Mouse (Mus musculus) urinary bladder, postnatal 14 days (tissue): ENCODE data around the gene Slc35d2.

Experiments
- DNase-seq: peaks from one replicate; pipeline ENCODE4 v3.0.0; 2021; ENCODE audit warnings: low spot score

The Slc35d2 gene

DNA sequence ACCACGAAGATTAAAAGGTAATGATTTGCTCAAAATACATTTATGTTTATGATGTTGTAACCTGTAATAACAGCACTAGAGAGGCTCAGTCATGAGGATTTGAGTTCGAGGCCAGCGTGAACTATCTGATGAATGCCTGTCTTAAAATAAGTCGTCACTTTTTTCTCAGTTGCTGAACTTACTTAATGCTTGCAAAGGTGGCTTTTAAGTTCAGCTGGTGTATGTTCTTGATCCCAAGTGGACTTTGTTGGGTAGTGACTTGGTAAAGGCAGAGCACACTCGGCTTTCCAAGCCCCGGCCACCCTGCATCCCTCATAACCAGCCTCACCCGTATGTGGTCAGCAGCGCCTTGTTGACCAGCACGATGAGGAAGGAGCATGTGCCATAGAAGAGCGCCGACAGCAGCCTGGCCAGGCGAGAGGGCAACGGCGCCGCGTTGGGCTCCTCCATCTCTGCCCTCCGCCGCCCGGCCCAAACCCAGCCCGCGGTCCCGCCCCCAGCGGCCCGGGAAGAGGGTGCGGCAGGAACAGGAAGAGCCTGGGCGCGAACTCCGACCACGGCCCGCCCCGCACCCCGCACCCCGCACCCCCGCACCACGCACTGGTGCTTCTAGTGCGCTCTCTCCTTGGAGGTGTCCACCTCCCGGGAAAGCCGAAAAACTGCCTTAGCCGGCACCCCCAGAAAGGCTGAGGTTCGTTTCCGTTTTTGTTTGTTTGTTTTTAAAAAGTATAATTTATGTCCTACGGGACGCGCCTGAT is at the start of gene Slc35d2:
Gene Slc35d2, minus strand, starts transcription at position 511 of the 758 bp plus-strand sequence.
- peak; percentile 80 for DNase-seq

- no peak for DNase-seq
These were observed 48.8 kb upstream of the Slc35d2 start for GRCm38 (mm10) chr13:64178000-64178399.

DNA sequence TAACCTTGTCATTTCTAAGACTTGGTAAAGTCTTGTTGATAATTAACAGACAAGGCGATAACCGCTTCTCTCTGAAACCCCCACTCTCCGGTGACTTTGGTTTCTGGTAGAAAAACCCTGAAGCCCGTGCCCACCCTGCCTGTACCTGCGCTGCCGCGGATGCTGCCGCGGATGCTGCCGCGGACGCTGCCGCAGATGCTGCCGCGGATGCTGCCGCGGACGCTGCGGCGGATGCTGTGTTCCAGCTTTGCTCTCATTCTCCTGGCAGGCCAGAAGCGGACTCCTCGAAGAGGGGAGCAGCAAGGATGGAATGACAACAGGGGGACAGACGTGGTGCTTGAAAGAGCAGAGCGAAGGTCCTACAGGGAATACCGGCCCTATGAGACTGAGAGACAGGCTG is 40.6 kb upstream of the Slc35d2 start:
- no peak for DNase-seq

DNA sequence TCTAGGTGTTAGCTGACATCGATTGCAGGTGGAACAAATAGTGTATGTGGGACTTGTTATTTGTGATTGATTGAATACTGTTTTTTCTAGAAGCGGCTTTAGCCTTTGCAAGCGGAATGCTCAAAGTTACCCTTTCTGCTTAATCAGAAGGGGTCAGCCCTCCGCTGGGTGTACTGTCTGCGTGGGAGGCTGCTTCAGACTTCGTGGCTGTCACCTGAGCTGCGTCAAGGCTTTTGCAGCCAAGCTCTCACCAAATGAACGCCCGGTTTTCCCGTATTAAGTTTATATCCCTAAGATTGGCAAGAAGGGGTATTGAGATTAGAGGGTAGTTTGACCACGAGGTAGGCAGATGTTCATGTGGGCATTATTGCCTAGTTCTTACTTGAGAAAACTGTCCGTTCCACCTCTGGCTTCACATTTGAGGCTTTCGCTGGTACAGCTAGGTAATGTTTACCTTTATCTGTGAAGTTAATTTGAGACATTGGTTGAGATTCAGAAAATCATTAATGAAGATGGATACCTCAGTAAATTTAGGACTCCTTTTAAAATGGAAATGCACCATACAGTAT is 34.1 kb upstream of the Slc35d2 start:
- DNase-seq, result no peak

- DNase-seq, result no peak
These were observed 33.5 kb upstream of the Slc35d2 start for GRCm38 (mm10) chr13:64162626-64163025.

DNA sequence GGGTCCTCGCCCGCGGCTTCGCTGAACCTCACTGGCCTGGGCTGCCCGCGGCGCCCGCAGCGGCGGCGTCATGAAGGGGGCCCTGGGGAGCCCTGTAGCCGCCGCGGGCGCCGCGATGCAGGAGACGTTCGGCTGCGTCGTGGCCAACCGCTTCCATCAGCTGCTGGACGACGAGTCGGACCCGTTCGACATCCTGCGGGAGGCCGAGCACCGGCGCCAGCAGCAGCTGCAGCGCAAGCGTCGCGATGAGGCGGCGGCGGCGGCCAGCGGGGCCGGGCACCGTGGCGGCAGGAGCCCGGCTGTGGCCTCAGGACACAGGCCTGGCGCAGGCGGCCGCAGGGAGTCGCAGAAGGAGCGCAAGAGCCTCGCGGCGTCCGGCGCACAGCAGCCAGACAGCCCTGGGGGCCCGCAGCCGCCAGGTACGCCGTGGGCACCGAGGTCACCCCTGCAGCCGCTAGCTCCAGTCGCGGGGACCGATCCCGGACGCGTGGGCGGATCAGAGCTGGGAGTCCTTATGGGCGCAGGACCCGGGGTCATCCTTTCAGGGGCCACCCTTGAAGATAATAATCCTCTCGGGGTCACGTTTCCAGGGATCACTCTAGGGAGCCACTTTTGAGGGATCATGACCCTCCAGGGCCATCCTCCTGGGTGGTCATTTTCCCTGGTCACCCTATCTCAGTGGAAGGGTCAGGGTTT is 32.9 kb upstream of the Slc35d2 start:
- DNase-seq, result no peak

DNA sequence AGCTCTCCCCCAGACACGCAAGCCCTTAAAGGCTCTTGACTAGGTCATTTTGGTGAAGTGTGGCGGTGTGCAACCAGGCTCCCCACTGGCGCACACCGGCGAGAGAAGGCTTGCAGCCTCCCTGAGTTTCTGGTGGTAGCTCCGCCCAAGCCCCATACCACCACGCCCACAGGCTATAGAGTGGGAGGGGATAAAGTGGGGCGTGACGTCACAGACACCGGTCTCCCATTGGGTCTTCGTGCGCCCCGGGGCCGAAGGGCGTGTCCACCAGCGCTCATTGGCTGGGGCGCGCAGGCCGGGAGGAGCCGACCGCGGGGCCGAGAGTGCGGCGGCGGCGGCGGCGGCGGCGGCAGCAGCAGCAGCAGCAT is 32.4 kb upstream of the Slc35d2 start, which contains the start of gene Habp4:
Gene Habp4, plus strand, starts transcription at position 277 of the 368 bp plus-strand sequence.
- peak; percentile 99 for DNase-seq

DNA sequence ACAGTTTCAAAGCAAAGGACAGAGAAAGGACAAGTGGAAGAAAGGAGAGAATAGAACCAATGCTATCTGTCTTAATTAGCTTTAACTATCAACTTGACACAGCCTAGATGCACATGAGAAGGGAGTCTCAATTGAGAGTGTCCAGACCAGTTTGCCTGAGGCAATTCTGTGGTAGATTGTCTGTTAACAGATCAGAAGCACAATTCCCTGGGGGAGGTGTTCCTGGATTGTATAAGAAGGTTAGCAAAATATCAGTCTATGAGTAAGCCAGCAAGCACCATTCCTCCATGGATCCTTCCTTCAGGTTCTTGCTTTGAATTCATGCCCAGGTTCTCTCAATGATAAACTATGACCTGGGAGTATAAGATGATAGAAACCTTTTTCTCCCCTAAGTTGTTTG is 27.8 kb upstream of the Slc35d2 start:
- no peak for DNase-seq

- peak; percentile 5 for DNase-seq
These were observed 26.0 kb upstream of the Slc35d2 start for GRCm38 (mm10) chr13:64155171-64155571.

DNA sequence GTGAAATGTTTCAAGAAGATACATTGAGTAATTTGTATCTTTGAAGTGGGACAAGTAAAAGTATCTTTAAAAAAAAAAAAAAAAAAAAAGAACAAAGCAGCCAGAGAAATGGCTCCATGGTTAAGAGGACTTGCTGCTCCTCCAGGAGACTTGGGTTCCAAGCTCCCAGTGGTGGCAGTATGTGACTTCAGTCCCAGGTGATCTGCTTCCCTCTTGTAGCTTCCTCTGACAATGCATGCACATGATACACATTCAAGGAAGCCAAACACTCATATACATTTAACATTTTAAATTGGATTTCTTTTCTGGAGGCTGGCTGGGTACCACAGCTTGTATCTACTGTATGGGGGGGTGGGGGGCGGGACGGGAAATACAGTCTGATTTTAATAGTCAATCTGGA is 25.5 kb upstream of the Slc35d2 start:
- no peak for DNase-seq

GRCm38 (mm10) chr13:64153751-64154267 is 24.6 kb upstream of the Slc35d2 start:
- DNase-seq, result peak; percentile 71

DNA sequence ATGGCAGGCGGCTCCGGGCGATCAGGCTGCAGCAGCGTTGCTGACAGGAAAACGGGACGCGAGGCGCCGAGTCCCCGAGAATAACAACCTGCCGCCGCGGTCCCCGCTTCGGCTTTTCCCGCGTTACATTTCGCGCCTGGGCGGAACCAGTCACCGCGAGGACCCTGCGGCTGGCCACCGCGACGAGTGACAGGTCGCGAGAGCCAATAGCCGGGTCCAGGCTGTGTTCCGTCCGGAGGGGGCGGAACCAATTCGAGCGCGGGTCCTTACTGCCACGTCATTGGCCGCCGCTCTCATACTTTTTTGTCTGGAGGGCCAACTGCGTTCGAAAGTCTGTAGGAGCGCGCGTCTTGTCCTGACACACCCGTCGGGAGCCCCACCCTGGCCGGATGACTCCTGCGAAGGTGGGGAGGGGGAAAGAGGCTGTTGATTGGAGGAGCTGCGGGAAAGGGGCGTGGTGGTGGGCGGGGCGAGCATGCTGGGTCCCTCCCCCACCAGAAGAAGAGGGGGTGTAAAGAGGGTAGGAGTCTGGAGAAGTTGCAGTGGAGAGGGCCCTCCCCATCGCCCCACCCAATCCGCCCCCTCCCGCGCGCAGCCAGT is 24.0 kb upstream of the Slc35d2 start, which contains the start of gene Zfp367:
Gene Zfp367, minus strand, starts transcription at position 120 of the 600 bp plus-strand sequence.
- DNase-seq, result peak; percentile 98

- DNase-seq, result no peak
These were observed 23.5 kb upstream of the Slc35d2 start for GRCm38 (mm10) chr13:64152671-64153082.

- peak; percentile 87 for DNase-seq
These were observed 23.1 kb upstream of the Slc35d2 start for GRCm38 (mm10) chr13:64152241-64152669.

- DNase-seq, result no peak
These were observed 21.0 kb upstream of the Slc35d2 start for GRCm38 (mm10) chr13:64150121-64150520.

GRCm38 (mm10) chr13:64129616-64130375 is 628 bp upstream of the Slc35d2 start:
- DNase-seq, result peak; percentile 62

DNA sequence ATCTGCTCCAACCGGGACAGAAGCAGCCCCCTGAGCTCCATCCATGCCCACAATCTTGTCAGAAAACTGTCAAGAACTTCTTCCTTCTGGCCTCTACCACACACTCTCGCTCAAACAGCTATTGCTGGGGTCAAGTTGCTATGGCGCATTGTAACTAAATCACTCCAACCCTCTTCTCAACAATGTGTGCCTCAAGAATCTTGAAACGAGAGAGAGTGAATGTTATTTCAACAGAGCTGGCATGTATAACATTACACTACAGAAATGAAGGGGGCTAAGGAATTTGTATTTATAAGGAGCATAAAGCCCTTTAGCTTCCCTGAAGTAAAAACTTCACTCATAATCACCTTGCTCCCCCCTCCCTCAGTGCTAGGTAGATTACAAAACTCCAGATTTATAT is 2.9 kb downstream of the Slc35d2 start:
- DNase-seq, result no peak

- no peak for DNase-seq
These were observed 4.3 kb downstream of the Slc35d2 start for GRCm38 (mm10) chr13:64124886-64125285.

DNA sequence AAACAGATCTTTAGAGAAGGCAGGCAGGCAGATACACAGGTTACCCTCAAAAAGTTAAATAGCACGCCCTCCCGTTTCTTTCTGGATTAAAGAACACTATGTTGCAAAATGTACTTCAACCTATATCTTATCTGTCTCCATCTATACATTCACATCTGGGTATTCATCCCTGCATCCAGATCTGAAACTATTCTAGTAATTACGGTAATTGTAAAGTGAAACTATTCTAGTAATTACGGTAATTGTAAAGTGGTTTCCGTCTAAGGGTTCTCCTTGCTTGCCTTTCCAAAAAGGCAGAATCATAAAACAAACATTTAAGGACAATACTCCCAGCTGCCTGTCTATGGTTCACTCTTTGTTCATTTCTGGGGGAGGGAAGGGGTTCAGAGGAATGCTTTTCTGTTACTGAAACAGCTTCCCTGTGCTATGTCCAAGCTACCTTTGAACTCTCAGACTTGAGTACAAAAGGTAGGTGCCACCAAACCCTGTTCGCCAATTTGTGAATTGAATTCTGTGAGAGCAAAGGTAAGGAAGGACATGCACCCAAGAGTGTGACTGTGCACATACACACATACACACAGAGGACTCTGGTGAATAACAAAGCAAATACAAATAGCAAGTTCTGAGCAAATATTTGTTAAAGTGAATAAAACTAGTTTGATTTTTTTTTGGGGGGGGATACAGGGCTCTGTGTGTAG is 5.5 kb downstream of the Slc35d2 start:
- DNase-seq, result no peak

DNA sequence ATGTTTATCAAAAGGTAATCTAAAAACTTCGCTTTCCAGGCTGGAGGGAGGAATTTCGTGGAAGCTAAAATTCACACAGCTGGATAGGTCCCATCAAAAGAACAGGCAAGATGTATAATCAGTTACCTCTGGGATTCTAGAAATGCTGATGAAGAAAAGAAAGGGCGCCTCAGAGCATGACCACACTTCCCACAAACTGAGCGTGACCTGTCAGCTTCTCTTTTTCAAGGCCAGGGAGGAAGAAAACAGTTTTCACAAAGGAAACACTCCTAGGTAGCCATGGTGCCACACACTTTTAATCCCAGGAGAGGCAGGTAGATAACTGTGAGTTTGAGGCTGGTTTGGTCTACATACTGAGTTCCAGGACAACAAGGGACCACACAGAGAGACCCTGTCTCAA is 8.4 kb downstream of the Slc35d2 start:
- DNase-seq, result no peak

DNA sequence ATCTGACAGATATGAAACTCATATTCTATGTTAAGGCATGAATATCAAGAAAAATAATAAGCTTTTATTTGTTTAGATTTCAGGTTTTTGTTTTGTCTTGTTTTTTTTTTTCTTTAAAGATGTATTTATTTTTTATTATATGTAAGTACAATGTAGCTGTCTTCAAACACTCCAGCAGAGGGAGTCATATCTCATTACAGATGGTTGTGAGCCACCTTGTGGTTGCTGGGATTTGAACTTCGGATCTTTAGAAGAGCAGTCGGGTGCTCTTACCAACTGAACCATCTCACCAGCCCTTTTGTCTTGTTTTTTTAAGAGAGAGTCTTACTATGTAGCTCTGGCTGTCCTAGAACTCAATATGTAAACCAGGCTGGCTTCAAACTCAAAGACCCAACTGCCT is 11.7 kb downstream of the Slc35d2 start:
- DNase-seq, result no peak
